Mouse (Mus musculus) MEL (cell line): ENCODE results near the gene 1520401A03Rik. TPM values are rescaled to one million over a fixed set of nuclear protein-coding genes. Genes with fewer than 3 reads are reported as not detected.
A peak's percentile ranks its signal among the peaks of the same experiment; 100 is the strongest.

Experiments
- DNase-seq: peaks from one replicate; pipeline ENCODE4 v3.0.0; 2011; ENCODE audit warnings: low read depth, low spot score
- H3K27ac ChIP-seq: 2 replicates; pipeline ENCODE4 v1.5.1; 2012; ENCODE audit warnings: low read depth, mild to moderate bottlenecking, control low read depth, low read length, moderate library complexity; ENCODE audit not compliant: control insufficient read depth
- H3K27me3 ChIP-seq, 2 experiments: fragments of 150-350 bp in 1 of 2; sonication (generic) in 1 of 2; 2 replicates each; pipeline ENCODE4 v1.6.1; 2012; ENCODE audit warnings: low read length in 2 of 2, mild to moderate bottlenecking in 2 of 2, improper control_type of control experiment in 1 of 2, moderate library complexity in 1 of 2; ENCODE audit not compliant: insufficient read depth in 2 of 2, control insufficient read depth in 1 of 2
- H3K36me3 ChIP-seq, 2 experiments: 2 replicates each; pipeline ENCODE4 v1.6.1; 2012 to 2014; ENCODE audit warnings: low read length in 2 of 2, improper control_type of control experiment in 1 of 2, inconsistent platforms in 1 of 2, mild to moderate bottlenecking in 1 of 2; ENCODE audit not compliant: insufficient read depth in 2 of 2, control insufficient read depth in 1 of 2
- H3K4me1 ChIP-seq, 2 experiments: fragments of 150-350 bp in 1 of 2; sonication (generic) in 1 of 2; 2 replicates each; pipeline ENCODE4 v1.6.1; 2012; ENCODE audit warnings: low read length in 2 of 2, improper control_type of control experiment in 1 of 2, mild to moderate bottlenecking in 1 of 2; ENCODE audit not compliant: insufficient read depth in 2 of 2, control insufficient read depth in 1 of 2
- H3K4me3 ChIP-seq, 2 experiments: fragments of 150-350 bp in 1 of 2; sonication (generic) in 1 of 2; 2 replicates each; pipeline ENCODE4 v1.5.1; 2012; ENCODE audit warnings: low read depth in 2 of 2, low read length in 2 of 2, mild to moderate bottlenecking in 2 of 2, moderate library complexity in 2 of 2, control low read depth in 1 of 2, improper control_type of control experiment in 1 of 2; ENCODE audit not compliant: control insufficient read depth in 1 of 2, insufficient read depth in 1 of 2
- H3K79me2 ChIP-seq: 2 replicates; pipeline ENCODE4 v1.6.1; 2012; ENCODE audit warnings: mild to moderate bottlenecking, low read length, moderate library complexity; ENCODE audit not compliant: control insufficient read depth, poor library complexity, insufficient read depth
- H3K9ac ChIP-seq: 2 replicates; pipeline ENCODE4 v1.6.1; 2012; ENCODE audit warnings: low read depth, mild to moderate bottlenecking, control low read depth, low read length, moderate library complexity; ENCODE audit not compliant: control insufficient read depth, poor library complexity, severe bottlenecking
- H3K9me3 ChIP-seq: fragments of 150-350 bp; sonication (generic); replicated peaks from 2 replicates; pipeline ENCODE4 v1.6.1; 2012; ENCODE audit warnings: mild to moderate bottlenecking, low read length, improper control_type of control experiment, moderate library complexity; ENCODE audit not compliant: insufficient read depth
- CHD1 ChIP-seq: IDR thresholded peaks from 2 replicates; pipeline ENCODE4 v1.6.1; 2012; ENCODE audit warnings: low read depth, mild to moderate bottlenecking, inconsistent platforms, low read length, improper control_type of control experiment
- CTCF ChIP-seq, 3 experiments: IDR thresholded peaks in 2 of 3; conservative IDR thresholded peaks in 1 of 3; 2 replicates each; pipeline ENCODE4 v1.5.1; 2011 to 2012; ENCODE audit warnings: low read length in 3 of 3, low read depth in 2 of 3, mild to moderate bottlenecking in 2 of 3, improper control_type of control experiment in 1 of 3, inconsistent platforms in 1 of 3, mixed read lengths in 1 of 3, moderate library complexity in 1 of 3; ENCODE audit not compliant: control insufficient read depth in 1 of 3, insufficient read depth in 1 of 3, poor library complexity in 1 of 3, severe bottlenecking in 1 of 3
- E2F4 ChIP-seq: IDR thresholded peaks from 2 replicates; pipeline ENCODE4 v1.6.1; 2011; ENCODE audit warnings: low read depth, low read length, improper control_type of control experiment, borderline replicate concordance
- ELF1 ChIP-seq: IDR thresholded peaks from 2 replicates; pipeline ENCODE4 v1.6.1; 2014; ENCODE audit warnings: low read depth, mild to moderate bottlenecking, inconsistent platforms, low read length, improper control_type of control experiment, moderate library complexity
- EP300 ChIP-seq, 2 experiments: IDR thresholded peaks; 2 replicates each; pipeline ENCODE4 v1.6.1; 2011; ENCODE audit warnings: improper control_type of control experiment in 2 of 2, low read length in 2 of 2, low read depth in 1 of 2, mild to moderate bottlenecking in 1 of 2
- NELFE ChIP-seq: IDR thresholded peaks from 2 replicates; pipeline ENCODE4 v1.6.1; 2011; ENCODE audit warnings: low read depth, low read length, improper control_type of control experiment
- POLR2AphosphoS2 ChIP-seq: IDR thresholded peaks from 2 replicates; pipeline ENCODE4 v1.6.1; 2011; ENCODE audit warnings: low read length, improper control_type of control experiment
- POLR2AphosphoS5 ChIP-seq: IDR thresholded peaks from 2 replicates; pipeline ENCODE4 v1.6.1; 2012; ENCODE audit warnings: low read depth, borderline replicate concordance, mild to moderate bottlenecking, inconsistent platforms, low read length, moderate library complexity, mixed read lengths
- RAD21 ChIP-seq: IDR thresholded peaks from 2 replicates; pipeline ENCODE4 v1.6.1; 2011; ENCODE audit warnings: mild to moderate bottlenecking, low read depth, low read length, improper control_type of control experiment
- RCOR1 ChIP-seq: IDR thresholded peaks from 2 replicates; pipeline ENCODE4 v1.6.1; 2012; ENCODE audit warnings: low read depth, mild to moderate bottlenecking, inconsistent platforms, low read length, improper control_type of control experiment
- SIN3A ChIP-seq: IDR thresholded peaks from 2 replicates; pipeline ENCODE4 v1.6.1; 2012; ENCODE audit warnings: low read length, improper control_type of control experiment, inconsistent platforms
- SMC3 ChIP-seq: IDR thresholded peaks from 2 replicates; pipeline ENCODE4 v1.6.1; 2011; ENCODE audit warnings: low read depth, low read length, improper control_type of control experiment
- TBP ChIP-seq: IDR thresholded peaks from 2 replicates; pipeline ENCODE4 v1.8.0; 2011; ENCODE audit warnings: low read depth, low read length, improper control_type of control experiment
- USF2 ChIP-seq, 2 experiments: IDR thresholded peaks; 2 replicates each; pipeline ENCODE4 v1.6.1; 2011 to 2012; ENCODE audit warnings: improper control_type of control experiment in 2 of 2, low read length in 2 of 2, borderline replicate concordance in 1 of 2, inconsistent platforms in 1 of 2, low read depth in 1 of 2, mild to moderate bottlenecking in 1 of 2; ENCODE audit not compliant: insufficient read depth in 1 of 2
- ZC3H11A ChIP-seq: IDR thresholded peaks from 2 replicates; pipeline ENCODE4 v1.6.1; 2012; ENCODE audit warnings: low read depth, mild to moderate bottlenecking, inconsistent platforms, low read length, improper control_type of control experiment
- ZNF384 ChIP-seq: IDR thresholded peaks from 2 replicates; pipeline ENCODE4 v1.6.1; 2012; ENCODE audit warnings: low read depth, mild to moderate bottlenecking, inconsistent platforms, low read length, improper control_type of control experiment
- polyA plus RNA-seq, 2 experiments: library from polyadenylated mRNA; stranded (reverse) in 1 of 2; unstranded in 1 of 2; fragments of >175 nt in 1 of 2; fragments of >200 nt in 1 of 2; gene quantifications; 2 replicates each; pipeline versions ENCODE4 v1.2.1 to v1.2.4; 2012; ENCODE audit warnings: low replicate concordance in 2 of 2, low read depth in 1 of 2; ENCODE audit not compliant: insufficient read length in 2 of 2, insufficient read depth in 1 of 2, missing spikeins in 1 of 2
- total RNA-seq: library from RNA; depleted of rRNA; stranded (reverse); fragments of 300-350 nt; gene quantifications from 2 replicates; pipeline ENCODE4 v1.2.3, GENCODE M21; 2012

1520401A03Rik gene
- total and polyA plus RNA-seq, 3 experiments, result not detected

- TF ChIP-seq CHD1 (no peak), RCOR1 (0 out of 2 replicates have a peak, but pooled peaks have one; percentile 7), ZNF384 (0 out of 2 replicates have a peak, but pooled peaks have one; percentile 41), NELFE (0 out of 2 replicates have a peak, but pooled peaks have one; percentile 26), SMC3 (peak; percentile 56), ZC3H11A (no peak), CTCF (IDR thresholded peaks at IDR 0.05 in 2 of 3, conservative IDR thresholded peaks at IDR 0.05 in 1 of 3; ENCODE audit: control insufficient read depth in 1 of 3, insufficient read depth in 1 of 3, low read depth in 2 of 3, low read length in 3 of 3, poor library complexity in 1 of 3, severe bottlenecking in 1 of 3) (peak; percentile 55 to 90 (median 76)), TBP (no peak), RAD21 (peak; percentile 44), ELF1 (no peak), SIN3A (no peak), POLR2AphosphoS5 (no peak), E2F4 (no peak), USF2 (IDR thresholded peaks at IDR 0.05; ENCODE audit: borderline replicate concordance in 1 of 2, insufficient read depth in 1 of 2, low read depth in 1 of 2, low read length in 2 of 2) (no peak), POLR2AphosphoS2 (no peak), EP300 (IDR thresholded peaks at IDR 0.05; ENCODE audit: low read depth in 1 of 2, low read length in 2 of 2) (peak in 1 of 2 experiments; percentile 8; a peak in 1 of 4 replicates)
- Histone ChIP-seq H3K36me3 (no peaks in the 10 kb centered on the region), H3K27ac (no peak overlapping the region), H3K4me3 (peak overlapping the region in 1 of 2 experiments; percentile 13; a peak in 1 of 4 replicates), H3K9ac (no peak overlapping the region), H3K4me1 (peaks cover 0 to 4% of the 10 kb centered on the region in 2 experiments; a peak in 2 of 4 replicates), H3K27me3 (no peaks in the 10 kb centered on the region), H3K9me3 (no peaks in the 10 kb centered on the region), H3K79me2 (no peaks in the 10 kb centered on the region)
- peak; percentile 73 for DNase-seq
Observed at GRCm38 (mm10) chr17:23664556-23665021, 58.0 kb downstream of the 1520401A03Rik start.

GRCm38 (mm10) chr17:23661526-23661925 lies 61.1 kb downstream of the 1520401A03Rik start:
- Histone ChIP-seq H3K36me3 (no peaks in the 10 kb centered on the region), H3K9ac (no peak overlapping the region), H3K27me3 (no peaks in the 10 kb centered on the region; a peak in 1 of 4 replicates), H3K27ac (no peak overlapping the region), H3K79me2 (no peaks in the 10 kb centered on the region), H3K4me1 (peaks cover 0 to 4% of the 10 kb centered on the region in 2 experiments; a peak in 2 of 4 replicates), H3K4me3 (no peak overlapping the region), H3K9me3 (no peaks in the 10 kb centered on the region)
- peak; percentile 20 for TF ChIP-seq RAD21
- peak; percentile 16; the same call in 1 of the 2 replicates for TF ChIP-seq ZC3H11A
- no peak for TF ChIP-seq ELF1
- peak; percentile 68 to 82 (median 71) for TF ChIP-seq CTCF (IDR thresholded peaks at IDR 0.05 in 2 of 3, conservative IDR thresholded peaks at IDR 0.05 in 1 of 3; ENCODE audit: control insufficient read depth in 1 of 3, insufficient read depth in 1 of 3, low read depth in 2 of 3, low read length in 3 of 3, poor library complexity in 1 of 3, severe bottlenecking in 1 of 3)
- TF ChIP-seq SMC3, result peak; percentile 61
- TF ChIP-seq RCOR1, result no peak
- DNase-seq, result peak; percentile 32
